Mouse (Mus musculus) stomach, embryonic 14.5 days (tissue): ENCODE measurements around the gene Srpk1. TPM values are rescaled to one million over a fixed set of nuclear protein-coding genes. Genes with fewer than 3 reads are reported as not detected.
A peak's percentile ranks its signal among the peaks of the same experiment; 100 is the strongest.

Experiments used
- ATAC-seq: fragments of 200-750 bp; cut with Nextera tagmentation; 2 replicates; pipeline ENCODE4 v1.8.0; 2017; ENCODE audit warnings: low read depth, moderate TSS enrichment; ENCODE audit not compliant: insufficient number of reproducible peaks, insufficient read depth, low FRiP score
- H3K27ac ChIP-seq: fragments of 300-500 bp; sonication (generic); 2 replicates; pipeline ENCODE4 v1.5.1; 2014; ENCODE audit warnings: mild to moderate bottlenecking, low read length, moderate library complexity, mixed read lengths
- H3K27me3 ChIP-seq: fragments of 300-500 bp; sonication (generic); 2 replicates; pipeline ENCODE4 v1.6.1; 2014; ENCODE audit warnings: low read length, control low read depth, mixed read lengths; ENCODE audit not compliant: control insufficient read depth, insufficient read depth
- H3K36me3 ChIP-seq: fragments of 300-500 bp; sonication (generic); 2 replicates; pipeline ENCODE4 v1.6.1; 2014; ENCODE audit warnings: mild to moderate bottlenecking, control low read depth, low read length, moderate library complexity, mixed read lengths; ENCODE audit not compliant: control insufficient read depth, insufficient read depth
- H3K4me1 ChIP-seq: fragments of 300-500 bp; sonication (generic); 2 replicates; pipeline ENCODE4 v1.6.1; 2014; ENCODE audit warnings: low read length, control low read depth, mixed read lengths; ENCODE audit not compliant: control insufficient read depth, insufficient read depth
- H3K4me2 ChIP-seq: fragments of 300-500 bp; sonication (generic); replicated peaks from 2 replicates; pipeline ENCODE4 v1.6.1; 2014; ENCODE audit warnings: low read depth, low read length, control low read depth
- H3K4me3 ChIP-seq: fragments of 300-500 bp; sonication (generic); 2 replicates; pipeline ENCODE4 v1.5.1; 2014; ENCODE audit warnings: low read depth, low read length, control low read depth
- H3K9ac ChIP-seq: fragments of 300-500 bp; sonication (generic); replicated peaks from 2 replicates; pipeline ENCODE4 v1.6.1; 2014; ENCODE audit warnings: low read depth, mild to moderate bottlenecking, control low read depth, low read length, moderate library complexity, mixed read lengths
- H3K9me3 ChIP-seq: fragments of 300-500 bp; sonication (generic); 2 replicates; pipeline ENCODE4 v1.6.1; 2016; ENCODE audit warnings: low read depth, low read length, control low read depth; ENCODE audit not compliant: control insufficient read depth
- WGBS: fragments of 180-500 bp; shearing (Covaris S2); extraction: QIAGEN DNeasy Blood & Tissue Kit; methylation state at CpG from one replicate; pipeline ENCODE4 v1.1.7; 2014; 5-methylcytosine and 5-hydroxymethylcytosine counted together
- polyA plus RNA-seq: library from polyadenylated mRNA; unstranded; fragments of >200 nt; fragmentation: Nextera tagmentation; extraction: Ambion mirVana; gene quantifications from 2 replicates; pipeline ENCODE4 v1.2.1, GENCODE M21; 2014

Gene Srpk1
- polyA plus RNA-seq, 1 experiment from 2014 or later, result 134 TPM

DNA sequence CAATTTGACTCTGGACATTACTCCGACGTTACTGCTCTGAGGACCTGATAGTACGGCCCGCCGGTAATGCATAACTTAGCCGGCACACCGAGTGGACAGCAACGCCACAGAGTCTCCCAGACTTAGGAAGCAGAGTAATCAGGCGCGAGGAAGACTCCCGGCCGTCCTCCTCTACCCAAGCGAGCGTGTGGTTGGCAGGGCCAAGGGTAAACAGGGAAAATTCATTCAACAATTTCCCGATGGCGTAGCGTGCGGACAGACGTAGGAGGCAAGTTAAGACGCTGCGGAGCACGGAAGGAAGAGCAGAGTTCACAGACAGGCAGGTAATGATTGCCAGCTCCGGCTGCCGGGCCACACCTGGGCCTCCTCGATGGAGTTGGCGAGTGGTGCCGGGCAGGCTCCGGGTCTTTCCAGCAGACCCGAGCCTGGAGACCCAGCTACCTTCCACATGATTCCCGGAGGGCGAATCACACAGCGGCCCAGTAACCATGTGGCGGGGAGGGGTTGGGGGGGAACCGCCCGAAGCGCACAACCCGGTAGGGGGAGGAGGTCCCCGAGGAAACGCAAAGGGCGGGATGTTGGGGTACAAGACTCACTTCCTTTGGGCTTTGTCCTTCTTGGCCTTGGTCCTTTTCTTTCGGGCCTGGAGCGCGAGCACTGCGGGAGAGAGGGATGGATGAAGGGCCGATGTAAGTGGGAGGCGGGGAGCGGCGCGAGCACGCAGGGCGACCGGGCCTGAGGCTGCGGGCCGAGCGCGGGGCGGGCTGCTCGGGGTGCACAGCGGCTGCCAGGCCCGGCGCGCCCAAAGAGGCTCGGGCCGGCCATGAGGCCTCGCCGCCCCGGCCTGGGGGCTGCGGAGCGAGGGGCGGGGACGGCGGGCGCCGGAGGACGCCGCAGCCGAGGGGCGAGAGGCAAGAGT is 869 bp downstream of the Srpk1 start:
- peak; percentile 54 for ATAC-seq
- peak overlapping the region; percentile 90 for H3K4me2 ChIP-seq
- under 1% methylated on average over 70 of the region's 78 CpGs for WGBS
- H3K36me3 ChIP-seq, result peaks cover 5% of the 10 kb centered on the region; the same call in 1 of the 2 replicates
- H3K27ac ChIP-seq, result peak overlapping the region; percentile 81
- peaks cover 16% of the 10 kb centered on the region for H3K4me1 ChIP-seq
- peak overlapping the region; percentile 87 for H3K9ac ChIP-seq
- no peaks in the 10 kb centered on the region for H3K9me3 ChIP-seq
- peak overlapping the region; percentile 76 for H3K4me3 ChIP-seq
- H3K27me3 ChIP-seq, result no peaks in the 10 kb centered on the region

DNA sequence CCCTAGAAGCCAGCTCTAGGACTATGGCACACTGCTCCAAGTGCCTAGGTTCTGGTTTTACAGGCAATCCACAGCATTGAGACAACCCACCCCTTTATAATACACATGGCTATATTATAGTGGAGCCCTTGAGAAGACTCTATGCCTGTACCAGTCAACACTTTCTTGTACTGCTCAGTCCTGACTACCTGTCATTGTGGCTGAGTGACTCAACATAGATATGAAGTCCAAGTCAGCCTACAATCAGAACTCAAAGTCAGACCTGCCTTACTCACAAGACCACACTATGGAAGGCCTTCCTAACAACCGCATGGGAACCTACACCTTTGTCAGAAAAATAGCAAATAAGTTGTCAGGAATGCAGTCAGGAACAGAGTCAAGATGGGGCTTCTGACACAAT is 3.7 kb downstream of the Srpk1 start:
- Histone ChIP-seq H3K4me1 (peaks cover 16% of the 10 kb centered on the region), H3K36me3 (peaks cover 17% of the 10 kb centered on the region), H3K27me3 (no peaks in the 10 kb centered on the region), H3K9me3 (no peaks in the 10 kb centered on the region), H3K27ac (no peak overlapping the region), H3K9ac (no peak overlapping the region), H3K4me2 (no peak overlapping the region), H3K4me3 (no peak overlapping the region)
- ATAC-seq, result no peak
- 89% methylated on average over 1 of the region's 1 CpGs for WGBS

DNA sequence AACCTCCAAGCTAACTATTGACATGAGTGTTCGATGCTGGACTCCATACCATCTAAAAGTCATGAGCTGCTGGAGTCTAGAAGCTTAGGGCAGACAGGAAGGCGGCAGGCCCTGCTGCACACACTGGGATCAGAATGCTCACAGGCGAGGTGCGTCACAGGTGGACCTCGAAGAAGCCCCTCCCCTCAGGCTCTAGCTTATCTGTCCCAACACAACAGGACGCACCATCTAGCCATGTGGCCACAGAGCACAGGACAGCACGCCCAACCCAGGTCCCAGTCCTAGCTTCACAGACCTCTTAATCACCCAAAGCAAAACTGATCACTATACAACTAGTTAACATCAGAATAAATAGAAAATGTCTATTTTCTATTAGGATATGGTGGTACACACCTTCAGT is 4.4 kb downstream of the Srpk1 start:
- Histone ChIP-seq H3K36me3 (peaks cover 17% of the 10 kb centered on the region), H3K4me1 (peaks cover 16% of the 10 kb centered on the region), H3K9me3 (no peaks in the 10 kb centered on the region), H3K4me3 (no peak overlapping the region), H3K4me2 (no peak overlapping the region), H3K27me3 (no peaks in the 10 kb centered on the region), H3K9ac (no peak overlapping the region), H3K27ac (no peak overlapping the region)
- 72% methylated on average over 7 of the region's 7 CpGs for WGBS
- ATAC-seq, result no peak

DNA sequence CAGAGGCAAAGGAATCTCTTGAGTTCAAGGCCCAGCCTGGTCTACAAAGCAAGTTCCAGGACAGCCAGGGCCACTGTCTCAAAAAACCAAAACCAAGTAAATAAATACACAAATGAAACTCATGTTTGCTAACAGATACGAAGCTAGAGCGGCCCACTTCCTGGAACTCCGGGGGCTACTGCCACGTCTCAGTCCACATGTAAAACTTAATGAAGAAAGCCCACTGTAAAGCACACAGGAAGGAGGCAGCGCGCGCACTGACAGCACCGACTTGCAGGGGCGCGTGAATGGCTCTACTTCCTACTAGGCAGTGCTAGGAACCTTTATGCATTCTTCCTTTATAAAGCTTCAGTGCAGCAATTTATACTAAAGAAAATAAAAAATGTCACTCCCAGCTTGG is 4.9 kb downstream of the Srpk1 start:
- Histone ChIP-seq H3K27me3 (no peaks in the 10 kb centered on the region), H3K4me3 (no peak overlapping the region), H3K36me3 (peaks cover 17% of the 10 kb centered on the region), H3K9me3 (no peaks in the 10 kb centered on the region), H3K9ac (no peak overlapping the region), H3K4me2 (no peak overlapping the region), H3K27ac (no peak overlapping the region), H3K4me1 (peaks cover 16% of the 10 kb centered on the region)
- WGBS, result 88% methylated on average over 10 of the region's 10 CpGs
- ATAC-seq, result no peak

DNA sequence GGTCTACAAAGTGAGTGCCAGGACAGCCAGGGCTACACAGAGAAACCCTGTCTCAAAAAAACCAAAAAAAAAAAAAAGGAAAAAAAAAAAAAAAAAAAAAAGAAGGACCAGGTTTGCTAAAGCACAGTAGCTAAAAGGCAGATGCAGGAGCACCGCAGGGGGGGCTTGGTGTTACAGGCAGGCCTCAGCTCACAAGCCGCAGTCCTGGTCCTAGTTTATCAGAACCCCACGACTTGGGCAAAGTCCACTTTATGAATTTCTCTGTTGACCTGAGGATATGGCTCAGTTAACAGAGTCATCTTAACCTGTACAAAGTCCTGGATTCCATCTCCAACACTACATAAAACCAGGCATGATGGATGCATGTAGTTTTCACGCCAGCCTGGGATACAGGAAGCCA is 7.2 kb downstream of the Srpk1 start:
- no peaks in the 10 kb centered on the region for H3K9me3 ChIP-seq
- no peak overlapping the region for H3K4me3 ChIP-seq
- peaks cover 8% of the 10 kb centered on the region; the same call in 1 of the 2 replicates for H3K4me1 ChIP-seq
- no peaks in the 10 kb centered on the region for H3K27me3 ChIP-seq
- no peak overlapping the region for H3K27ac ChIP-seq
- WGBS, result 98% methylated on average over 4 of the region's 4 CpGs
- no peak overlapping the region for H3K4me2 ChIP-seq
- H3K9ac ChIP-seq, result no peak overlapping the region
- H3K36me3 ChIP-seq, result peaks cover 17% of the 10 kb centered on the region
- no peak for ATAC-seq

DNA sequence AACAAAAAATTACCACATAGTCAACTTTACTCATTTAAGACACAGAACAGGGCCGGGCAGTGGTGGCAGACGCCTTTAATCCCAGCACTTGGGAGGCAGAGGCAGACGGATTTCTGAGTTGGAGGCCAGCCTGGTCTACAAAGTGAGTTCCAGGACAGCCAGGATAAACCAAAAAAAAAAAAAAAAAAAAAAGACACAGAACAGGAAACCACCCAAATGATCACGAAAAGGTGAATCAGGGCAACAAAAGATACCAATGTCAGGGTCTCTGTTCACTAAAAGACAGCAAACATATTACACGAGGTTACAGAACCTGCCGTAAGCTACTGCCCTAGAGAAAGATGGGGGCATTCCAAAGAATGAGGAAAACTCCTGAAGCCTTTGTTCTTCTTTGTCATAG is 9.4 kb downstream of the Srpk1 start:
- Histone ChIP-seq H3K4me1 (no peaks in the 10 kb centered on the region), H3K9ac (no peak overlapping the region), H3K27me3 (no peaks in the 10 kb centered on the region), H3K9me3 (no peaks in the 10 kb centered on the region), H3K4me3 (no peak overlapping the region), H3K27ac (no peak overlapping the region), H3K4me2 (no peak overlapping the region), H3K36me3 (peaks cover 18% of the 10 kb centered on the region)
- ATAC-seq, result no peak
- WGBS, result 85% methylated on average over 6 of the region's 6 CpGs

DNA sequence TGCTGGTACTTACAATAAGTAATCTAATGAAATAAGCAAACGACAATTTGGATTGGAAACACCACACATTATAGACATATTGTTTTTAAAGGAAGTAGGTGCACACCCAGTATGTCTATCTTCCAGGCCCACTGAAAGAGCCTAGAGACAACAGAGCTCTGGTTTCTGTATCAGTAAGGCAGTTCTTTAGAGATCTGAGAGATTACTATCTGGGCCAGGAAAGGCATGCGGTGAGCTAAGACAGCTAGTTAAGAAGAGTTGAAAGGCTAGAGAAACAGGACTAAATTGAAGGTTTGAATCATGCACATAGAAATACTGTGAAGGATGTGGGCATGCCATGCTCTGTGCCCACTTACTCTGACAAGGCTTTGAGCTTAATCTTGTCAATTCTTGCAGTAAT is 9.9 kb downstream of the Srpk1 start:
- Histone ChIP-seq H3K9ac (no peak overlapping the region), H3K27ac (no peak overlapping the region), H3K4me2 (no peak overlapping the region), H3K4me3 (no peak overlapping the region), H3K36me3 (peaks cover 22% of the 10 kb centered on the region), H3K4me1 (no peaks in the 10 kb centered on the region), H3K27me3 (no peaks in the 10 kb centered on the region), H3K9me3 (no peaks in the 10 kb centered on the region)
- ATAC-seq, result no peak
- WGBS, result 88% methylated on average over 2 of the region's 2 CpGs

DNA sequence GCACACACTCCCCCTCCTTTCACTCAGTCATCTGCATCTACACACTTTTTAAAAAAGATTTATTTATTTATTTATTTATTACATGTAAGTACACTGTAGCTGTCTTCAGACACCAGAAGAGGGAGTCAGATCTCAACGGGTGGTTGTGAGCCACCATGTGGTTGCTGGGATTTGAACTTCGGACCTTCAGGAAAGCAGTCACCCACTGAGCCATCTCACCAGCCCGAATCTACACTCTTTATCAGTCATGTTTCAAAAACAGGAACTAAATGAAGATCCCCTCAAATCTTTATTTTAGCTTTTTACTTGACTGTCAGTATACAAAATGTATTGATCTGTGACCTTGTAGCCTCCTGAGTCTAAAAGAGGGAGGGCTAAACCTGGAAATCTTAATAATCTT is 13.0 kb downstream of the Srpk1 start:
- WGBS, result 76% methylated on average over 3 of the region's 3 CpGs

More for the DNA sequence above, 13.0 kb downstream of the Srpk1 start:
- ATAC-seq, result no peak
- Histone ChIP-seq H3K9ac (no peak overlapping the region), H3K36me3 (peaks cover 27% of the 10 kb centered on the region; the same call in 1 of the 2 replicates), H3K9me3 (no peaks in the 10 kb centered on the region), H3K27ac (no peak overlapping the region), H3K4me3 (no peak overlapping the region), H3K27me3 (no peaks in the 10 kb centered on the region), H3K4me1 (no peaks in the 10 kb centered on the region), H3K4me2 (no peak overlapping the region)
